Mouse (Mus musculus) E14TG2a.4 (cell line): Measurements from ENCODE around the gene Spdl1.

Experiments
- CTCF ChIP-seq: conservative IDR thresholded peaks from 2 replicates; pipeline ENCODE4 v1.5.1; 2014; ENCODE audit warnings: low read length
- NANOG ChIP-seq: IDR thresholded peaks from 2 replicates; pipeline ENCODE4 v1.6.1; 2014; ENCODE audit warnings: borderline replicate concordance, low read length, mixed read lengths

DNA sequence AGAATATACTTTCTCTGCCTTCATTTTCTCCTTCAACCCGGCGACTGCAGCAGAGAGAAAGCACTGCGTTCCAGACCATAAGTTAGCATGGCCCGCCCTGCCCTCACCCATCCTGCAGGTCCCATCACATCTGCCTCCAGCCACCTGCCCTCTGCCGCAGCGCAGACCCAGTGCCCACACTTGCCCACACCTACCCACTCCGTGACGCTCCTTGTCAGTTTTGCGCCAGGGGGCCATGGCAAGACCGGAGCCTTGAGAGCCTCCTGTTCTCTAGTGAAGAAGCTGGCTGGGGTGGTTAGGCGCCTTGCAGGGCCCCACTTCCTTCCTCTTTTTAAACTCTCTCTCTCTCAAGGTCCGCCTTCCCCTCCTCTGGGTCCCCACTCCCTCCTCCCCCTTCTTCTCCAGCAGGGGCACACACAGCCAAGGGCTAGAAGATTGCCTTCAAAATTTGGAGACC is 49.8 kb downstream of the Spdl1 start, which contains the start of gene Dock2:
- no peak for TF ChIP-seq CTCF
- no peak for TF ChIP-seq NANOG
